Mouse (Mus musculus) MEL (cell line): ENCODE results near the gene Med12l.

Experiments
- CTCF ChIP-seq, 3 experiments: IDR thresholded peaks in 2 of 3; conservative IDR thresholded peaks in 1 of 3; 2 replicates each; pipeline ENCODE4 v1.5.1; 2011 to 2012; ENCODE audit warnings: low read length in 3 of 3, low read depth in 2 of 3, mild to moderate bottlenecking in 2 of 3, improper control_type of control experiment in 1 of 3, inconsistent platforms in 1 of 3, mixed read lengths in 1 of 3, moderate library complexity in 1 of 3; ENCODE audit not compliant: control insufficient read depth in 1 of 3, insufficient read depth in 1 of 3, poor library complexity in 1 of 3, severe bottlenecking in 1 of 3
- GATA1 ChIP-seq: IDR thresholded peaks from 2 replicates; pipeline ENCODE4 v1.6.1; 2011; ENCODE audit warnings: low read depth, low read length, improper control_type of control experiment
- MAFK ChIP-seq: IDR thresholded peaks from 2 replicates; pipeline ENCODE4 v1.6.1; 2011; ENCODE audit warnings: low read depth, mild to moderate bottlenecking, low read length, improper control_type of control experiment, borderline replicate concordance
- MAX ChIP-seq: IDR thresholded peaks from 2 replicates; pipeline ENCODE4 v1.6.1; 2011; ENCODE audit warnings: low read length, improper control_type of control experiment
- POLR2A ChIP-seq, 2 experiments: IDR thresholded peaks; 2 replicates each; pipeline ENCODE4 v1.6.1; 2011 to 2012; ENCODE audit warnings: low read length in 2 of 2, mild to moderate bottlenecking in 2 of 2, control low read depth in 1 of 2, improper control_type of control experiment in 1 of 2, low read depth in 1 of 2, moderate library complexity in 1 of 2; ENCODE audit not compliant: control insufficient read depth in 1 of 2, insufficient read depth in 1 of 2, poor library complexity in 1 of 2
- UBTF ChIP-seq: IDR thresholded peaks from 2 replicates; pipeline ENCODE4 v1.6.1; 2012; ENCODE audit warnings: low read depth, mild to moderate bottlenecking, inconsistent platforms, low read length, improper control_type of control experiment, moderate library complexity, borderline replicate concordance; ENCODE audit not compliant: insufficient read depth
- USF1 ChIP-seq: IDR thresholded peaks from 2 replicates; pipeline ENCODE4 v1.6.1; 2014; ENCODE audit warnings: low read depth, mild to moderate bottlenecking, inconsistent platforms, low read length, improper control_type of control experiment, moderate library complexity
- ZMIZ1 ChIP-seq: IDR thresholded peaks from 2 replicates; pipeline ENCODE4 v1.6.1; 2012; ENCODE audit warnings: low read depth, mild to moderate bottlenecking, inconsistent platforms, low read length, improper control_type of control experiment, moderate library complexity

- TF ChIP-seq ZMIZ1 (no peak), USF1 (no peak), POLR2A (IDR thresholded peaks at IDR 0.05; ENCODE audit: control insufficient read depth in 1 of 2, insufficient read depth in 1 of 2, low read depth in 1 of 2, low read length in 2 of 2, poor library complexity in 1 of 2) (no peak), MAFK (no peak), GATA1 (no peak), CTCF (IDR thresholded peaks at IDR 0.05 in 2 of 3, conservative IDR thresholded peaks at IDR 0.05 in 1 of 3; ENCODE audit: control insufficient read depth in 1 of 3, insufficient read depth in 1 of 3, low read depth in 2 of 3, low read length in 3 of 3, poor library complexity in 1 of 3, severe bottlenecking in 1 of 3) (no peak), UBTF (no peak), MAX (no peak)
These were observed 171.2 kb downstream of the Med12l start for GRCm38 (mm10) chr3:59176871-59177270.
